Mouse (Mus musculus) testis, postnatal 14 days (tissue): Measurements from ENCODE around the gene Fchsd2.

Experiments
- DNase-seq: peaks from one replicate; pipeline ENCODE4 v3.0.0; 2021; ENCODE audit warnings: low spot score

Fchsd2 gene

GRCm38 (mm10) chr7:101092618-101093017, at the start of gene Fchsd2:
TSS of gene Fchsd2 (plus strand) at chr7:101092863.
- DNase-seq = no peak

GRCm38 (mm10) chr7:101043846-101044541, 48.7 kb upstream of the Fchsd2 start:
- DNase-seq = no peak

- DNase-seq = no peak
Observed at GRCm38 (mm10) chr7:101048247-101048646, 44.4 kb upstream of the Fchsd2 start.

GRCm38 (mm10) chr7:101049326-101050087, 43.2 kb upstream of the Fchsd2 start:
- DNase-seq = peak; percentile 53

GRCm38 (mm10) chr7:101050724-101051550, 41.7 kb upstream of the Fchsd2 start:
- DNase-seq = peak; percentile 46

GRCm38 (mm10) chr7:101051551-101052221, 41.0 kb upstream of the Fchsd2 start:
- peak; percentile 52 for DNase-seq

- DNase-seq = no peak
Observed at GRCm38 (mm10) chr7:101053136-101053535, 39.5 kb upstream of the Fchsd2 start.

- no peak for DNase-seq
Observed at GRCm38 (mm10) chr7:101057309-101057708, 35.4 kb upstream of the Fchsd2 start.

GRCm38 (mm10) chr7:101059188-101059587, 33.5 kb upstream of the Fchsd2 start:
- no peak for DNase-seq

- no peak for DNase-seq
Observed at GRCm38 (mm10) chr7:101060476-101060875, 32.2 kb upstream of the Fchsd2 start.

- DNase-seq = peak; percentile 69
Observed at GRCm38 (mm10) chr7:101061381-101061780, 31.3 kb upstream of the Fchsd2 start.

- no peak for DNase-seq
Observed at GRCm38 (mm10) chr7:101062246-101062645, 30.4 kb upstream of the Fchsd2 start.

GRCm38 (mm10) chr7:101063523-101063922, 29.1 kb upstream of the Fchsd2 start:
- DNase-seq = no peak

- DNase-seq = no peak
Observed at GRCm38 (mm10) chr7:101064697-101065688, 27.7 kb upstream of the Fchsd2 start.

- DNase-seq = no peak
Observed at GRCm38 (mm10) chr7:101066009-101066408, 26.7 kb upstream of the Fchsd2 start.

GRCm38 (mm10) chr7:101066650-101067346, 25.9 kb upstream of the Fchsd2 start:
- no peak for DNase-seq

- DNase-seq = no peak
Observed at GRCm38 (mm10) chr7:101067521-101067920, 25.1 kb upstream of the Fchsd2 start.

GRCm38 (mm10) chr7:101069271-101069670, 23.4 kb upstream of the Fchsd2 start:
- no peak for DNase-seq

- DNase-seq = no peak
Observed at GRCm38 (mm10) chr7:101070406-101070805, 22.3 kb upstream of the Fchsd2 start.

- no peak for DNase-seq
Observed at GRCm38 (mm10) chr7:101071020-101071419, 21.6 kb upstream of the Fchsd2 start.
